Mouse (Mus musculus): ENCODE measurements around the gene Olfr775.

Gene Olfr775

GRCm38 (mm10) chr10:129248112-129248511, at the start of gene Olfr775:
Olfr775 (plus strand) TSS chr10:129248412.
- no peak for DNase-seq (ENCODE audit: low read depth, low spot score)

GRCm38 (mm10) chr10:129230737-129231136, 17.5 kb upstream of the Olfr775 start:
- DNase-seq (ENCODE audit: low read depth, low spot score): no peak

- no peak for DNase-seq (ENCODE audit: low read depth, low spot score)
These were observed 12.3 kb upstream of the Olfr775 start, which contains the start of gene Olfr774 for GRCm38 (mm10) chr10:129235904-129236303. Olfr774 (plus strand) TSS chr10:129236204.

- DNase-seq (ENCODE audit: low read depth, low spot score): no peak
These were observed 10.6 kb downstream of the Olfr775 start, which contains the start of gene Olfr776 for GRCm38 (mm10) chr10:129258827-129259226. Olfr776 (plus strand) TSS chr10:129259127.

- DNase-seq (ENCODE audit: low read depth, low spot score): no peak
These were observed 22.9 kb downstream of the Olfr775 start, which contains the start of gene Olfr777 for GRCm38 (mm10) chr10:129271081-129271535. Olfr777 (minus strand) TSS chr10:129271485.

Data from CD4-positive, CD25-positive, alpha-beta regulatory T cell, adult 2 months (primary cell).